Mouse (Mus musculus) frontal cortex, adult (tissue): ENCODE measurements around the gene Hoxc8.

Source experiments
- ATAC-seq: cut with Nextera tagmentation; 2 replicates; pipeline ENCODE4 v1.9.2; 2017; ENCODE audit warnings: mild to moderate bottlenecking, moderate library complexity, mixed read lengths; ENCODE audit not compliant: low TSS enrichment

The Hoxc8 gene

GRCm38 (mm10) chr15:102981379-102982288 is 8.8 kb upstream of the Hoxc8 start:
- no peak for ATAC-seq

DNA sequence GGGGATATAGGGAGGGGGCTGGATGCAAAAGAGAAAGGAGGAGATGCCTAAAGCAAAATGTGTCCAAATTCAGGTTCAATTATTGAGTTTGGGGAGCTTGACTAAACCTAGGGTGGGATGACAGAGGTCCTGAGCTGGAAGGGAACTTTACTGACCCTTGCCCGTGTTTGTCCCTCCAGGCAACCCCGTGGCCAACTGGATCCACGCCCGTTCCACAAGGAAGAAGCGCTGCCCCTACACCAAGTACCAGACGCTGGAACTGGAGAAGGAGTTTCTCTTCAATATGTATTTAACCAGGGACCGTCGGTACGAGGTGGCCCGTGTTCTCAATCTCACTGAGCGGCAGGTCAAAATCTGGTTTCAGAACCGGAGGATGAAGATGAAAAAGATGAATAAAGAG is 6.7 kb upstream of the Hoxc8 start:
- no peak for ATAC-seq

DNA sequence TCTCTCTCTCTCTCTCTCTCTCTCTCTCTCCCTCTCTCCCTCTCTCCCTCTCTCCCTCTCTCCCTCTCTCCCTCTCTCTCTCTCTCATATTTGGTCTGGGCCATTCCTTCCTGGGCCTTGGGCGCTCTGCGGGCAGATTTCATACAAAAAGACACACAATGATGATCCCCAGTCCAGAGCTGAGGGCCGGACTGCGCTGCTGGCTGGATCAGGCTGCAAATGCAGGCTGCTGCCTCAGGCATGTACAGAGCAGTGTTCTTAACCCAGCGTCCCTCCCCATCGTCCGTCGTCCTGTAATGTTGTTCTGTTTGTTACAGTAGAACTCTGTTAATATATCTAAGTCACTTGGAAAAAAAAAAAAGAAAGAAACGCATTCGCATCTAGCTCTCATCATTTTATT is 5.9 kb upstream of the Hoxc8 start:
- no peak for ATAC-seq

GRCm38 (mm10) chr15:102984925-102985324 is 5.5 kb upstream of the Hoxc8 start:
- ATAC-seq, result no peak

DNA sequence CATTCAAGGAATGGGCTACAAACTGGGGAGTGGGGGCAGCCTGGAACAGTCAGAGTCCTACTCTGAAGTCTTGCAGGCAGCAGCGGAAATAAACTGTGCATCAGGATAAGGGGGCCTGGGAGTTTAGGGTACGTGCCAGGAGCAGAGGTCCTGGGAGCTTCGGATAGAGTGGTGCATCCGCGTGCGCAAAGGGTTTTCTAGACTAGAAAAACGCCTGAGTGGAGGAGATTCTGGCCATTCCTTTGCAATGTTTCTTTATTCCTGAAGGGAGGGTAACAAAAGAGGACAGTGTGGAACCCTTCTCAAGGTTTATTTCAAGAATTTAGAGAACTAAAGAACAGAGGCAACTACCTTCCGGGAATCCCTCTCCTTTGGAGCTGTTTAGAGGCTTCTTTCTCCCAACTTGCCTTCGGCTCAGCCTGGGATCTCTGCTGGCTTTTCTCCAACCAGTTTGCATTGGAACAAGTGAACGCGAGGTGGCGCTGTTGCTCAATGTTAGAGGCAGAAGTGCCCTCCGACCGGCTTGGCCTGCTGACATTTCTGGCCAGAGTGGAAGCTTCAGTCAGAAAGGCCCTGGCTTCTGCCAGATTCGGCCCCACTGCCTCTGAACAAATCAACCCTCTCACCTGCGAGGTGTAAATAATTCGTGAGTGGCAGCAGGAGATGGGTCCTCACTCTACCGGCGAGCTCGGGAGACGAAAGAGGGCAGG is 3.1 kb upstream of the Hoxc8 start:
- 0 out of 2 replicates have a peak, but pooled peaks have one; percentile 47 for ATAC-seq

- ATAC-seq, result no peak
Observed at GRCm38 (mm10) chr15:102988078-102988477, 2.3 kb upstream of the Hoxc8 start.

DNA sequence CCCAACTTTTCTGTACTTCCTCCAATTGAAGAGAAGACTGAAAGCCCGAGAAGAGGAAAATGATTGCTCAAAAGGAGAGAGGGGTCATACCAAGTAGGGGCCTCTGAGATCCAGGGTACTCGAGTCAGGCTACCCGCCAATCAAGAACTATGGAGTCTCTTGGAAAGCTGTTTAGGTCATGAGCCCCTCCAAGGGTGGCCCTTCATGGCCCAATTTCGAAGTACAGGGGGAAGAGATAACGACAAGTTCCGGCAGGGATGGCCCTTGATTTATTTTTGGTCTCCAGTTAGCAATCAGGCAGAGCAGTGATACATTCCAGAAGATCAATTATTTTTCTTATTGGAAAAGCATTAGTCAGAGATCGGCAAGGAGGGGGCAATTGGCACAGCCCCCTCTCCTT is 1.4 kb downstream of the Hoxc8 start:
- ATAC-seq, result no peak

DNA sequence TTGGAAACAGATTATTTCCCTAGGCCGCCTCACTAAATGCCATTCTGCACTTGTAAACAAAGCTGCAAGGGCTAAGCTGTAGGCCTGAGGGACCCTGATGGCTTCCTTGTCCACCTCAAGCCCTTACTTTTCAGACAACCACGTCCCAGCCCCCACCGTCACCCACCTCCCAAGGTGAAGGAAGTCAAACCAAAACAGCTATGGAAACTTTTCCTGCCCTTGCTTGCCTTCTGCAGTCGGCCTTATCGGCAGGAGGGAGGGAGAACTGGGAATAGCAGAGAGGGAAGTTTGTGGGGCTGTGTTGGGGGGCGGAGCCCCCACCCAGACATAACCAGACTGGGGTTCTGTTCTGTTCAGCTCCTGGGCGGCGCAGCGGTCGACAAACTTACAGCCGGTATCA is 1.8 kb downstream of the Hoxc8 start:
- ATAC-seq, result no peak

DNA sequence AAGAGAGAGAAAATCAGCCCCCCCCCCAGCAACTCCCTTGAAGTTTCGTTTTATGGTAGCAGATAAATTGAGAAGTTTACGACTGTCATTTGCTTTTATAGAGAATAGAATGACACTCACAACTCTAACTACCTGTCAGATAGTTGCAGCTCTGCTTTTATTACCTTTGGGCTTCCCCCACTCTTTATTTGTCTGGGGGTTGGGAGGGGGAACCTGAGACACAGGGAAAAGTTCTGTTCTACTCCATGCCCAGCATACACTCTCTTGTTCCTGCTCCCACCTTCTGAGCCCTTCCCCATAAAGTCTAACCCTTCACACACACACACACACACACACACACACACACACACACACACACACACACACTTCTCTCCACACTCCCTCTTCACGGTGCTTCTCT is 2.5 kb downstream of the Hoxc8 start:
- ATAC-seq, result no peak

DNA sequence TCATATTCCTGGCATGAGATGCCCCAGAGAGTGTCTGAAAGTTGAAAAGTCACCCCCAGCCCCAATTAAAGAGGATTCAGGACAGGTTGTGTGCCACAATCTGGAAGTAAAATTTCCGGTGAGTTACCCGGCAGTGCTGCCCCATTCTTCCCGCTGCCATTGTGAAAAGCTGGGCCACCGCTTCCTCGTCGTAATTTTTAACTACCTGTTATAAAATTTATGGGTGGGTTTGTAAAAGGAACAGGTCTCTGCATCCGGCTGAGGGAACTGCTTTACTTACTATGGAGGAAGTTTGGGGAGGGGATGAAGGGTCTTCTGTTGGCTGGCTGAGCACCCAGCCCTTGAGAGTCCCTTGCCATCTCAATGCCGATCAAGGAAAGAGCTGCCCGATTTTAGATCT is 6.1 kb downstream of the Hoxc8 start:
- ATAC-seq, result no peak

DNA sequence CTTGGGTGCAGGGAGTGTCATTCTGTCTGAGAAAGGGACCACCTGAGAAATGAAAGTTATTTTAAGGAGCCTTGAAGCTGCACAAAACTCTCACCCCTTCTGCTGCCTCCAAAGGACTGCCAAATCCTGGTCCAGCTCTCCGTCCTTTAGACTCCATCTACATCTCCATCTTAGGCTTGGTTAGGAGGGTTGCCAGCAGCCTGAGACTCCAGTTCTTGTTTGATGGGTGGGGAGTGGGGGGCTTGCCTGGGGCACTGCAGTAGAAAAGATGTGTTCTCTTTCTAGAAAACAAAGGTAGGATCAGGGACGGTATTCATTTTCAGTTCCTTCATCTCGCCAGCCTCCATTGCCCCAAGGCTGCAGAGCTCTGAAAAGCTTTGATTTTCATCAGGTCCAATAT is 7.0 kb downstream of the Hoxc8 start:
- no peak for ATAC-seq

- no peak for ATAC-seq
Observed at GRCm38 (mm10) chr15:102997939-102998355, 7.5 kb downstream of the Hoxc8 start, which contains the start of gene Hoxc6. Gene Hoxc6, plus strand, starts transcription at chr15:102998257.

DNA sequence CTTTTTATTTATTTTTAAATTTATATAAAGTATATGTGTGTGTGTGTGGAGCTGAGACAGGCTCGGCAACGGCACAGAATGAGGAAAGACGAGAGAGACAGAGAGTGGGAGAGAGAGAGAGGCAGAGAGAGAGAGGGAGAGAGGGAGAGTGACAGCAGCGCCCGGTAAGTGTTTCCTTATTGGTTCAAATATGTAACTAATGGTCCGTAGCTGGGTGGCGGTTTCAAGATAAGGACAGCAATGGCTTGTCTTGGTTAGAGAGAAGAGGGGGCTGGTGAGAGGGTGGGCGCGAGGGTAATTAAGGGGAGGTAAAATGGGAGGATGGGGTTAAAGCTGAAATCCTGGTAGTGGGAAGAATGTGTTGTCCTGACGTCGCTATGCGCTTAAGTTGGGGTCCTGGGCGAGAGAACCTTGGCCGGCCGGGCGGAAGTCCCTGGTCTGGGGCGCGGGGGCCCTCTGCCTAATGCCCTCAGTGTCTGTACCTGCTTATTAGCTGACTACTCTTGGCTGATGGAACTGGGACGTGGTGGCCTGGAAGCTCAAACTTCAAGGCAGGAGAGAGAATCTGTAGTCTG is 8.3 kb downstream of the Hoxc8 start:
- ATAC-seq, result no peak

GRCm38 (mm10) chr15:102999183-102999831 is 8.9 kb downstream of the Hoxc8 start:
- ATAC-seq, result no peak

GRCm38 (mm10) chr15:102999955-103000354 is 9.5 kb downstream of the Hoxc8 start:
- ATAC-seq, result no peak

DNA sequence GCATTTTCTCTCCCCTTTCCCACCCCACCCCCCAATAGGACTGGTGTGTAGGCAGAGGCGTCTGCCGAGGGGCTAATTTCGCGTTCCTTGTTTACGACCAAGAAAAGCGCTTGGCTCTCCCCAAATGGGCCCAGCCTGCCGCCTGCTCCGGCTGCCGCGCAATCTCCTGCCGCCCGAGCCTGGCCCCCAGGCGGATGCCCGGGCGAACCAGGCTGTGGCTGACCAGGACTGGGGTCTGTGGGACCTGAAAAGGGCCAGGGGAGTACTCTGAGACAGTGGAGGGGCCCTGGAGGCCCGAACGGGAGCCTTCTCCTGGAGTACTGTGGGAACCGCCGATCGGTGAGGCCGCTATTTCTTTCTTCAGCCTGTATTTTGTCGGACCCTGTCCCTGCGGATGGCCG is 10.1 kb downstream of the Hoxc8 start:
- ATAC-seq, result no peak

- ATAC-seq, result no peak
Observed at GRCm38 (mm10) chr15:103001370-103001769, 11.0 kb downstream of the Hoxc8 start.

DNA sequence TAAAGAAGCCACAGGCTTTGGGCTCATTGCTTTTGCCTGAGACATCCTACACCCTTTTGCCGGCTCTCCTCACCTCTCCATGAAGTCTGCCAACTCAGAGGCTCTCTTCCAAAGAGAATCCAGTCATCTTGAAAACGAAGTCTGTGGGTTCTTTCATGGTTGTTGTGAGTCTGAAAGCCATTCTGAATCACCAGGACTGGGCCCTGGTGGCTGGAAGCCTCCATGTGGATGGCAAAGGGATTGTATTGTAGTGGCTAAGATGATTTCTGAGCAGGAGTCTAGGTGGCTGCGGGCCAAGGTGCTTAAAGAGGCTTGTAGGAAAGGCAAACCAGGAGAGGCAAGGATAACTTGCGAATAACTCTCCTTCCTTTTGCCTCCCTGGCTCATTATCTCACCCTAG is 11.7 kb downstream of the Hoxc8 start:
- no peak for ATAC-seq

GRCm38 (mm10) chr15:103002821-103003448 is 12.5 kb downstream of the Hoxc8 start:
- no peak for ATAC-seq

GRCm38 (mm10) chr15:103005308-103005707 is 14.9 kb downstream of the Hoxc8 start:
- no peak for ATAC-seq

DNA sequence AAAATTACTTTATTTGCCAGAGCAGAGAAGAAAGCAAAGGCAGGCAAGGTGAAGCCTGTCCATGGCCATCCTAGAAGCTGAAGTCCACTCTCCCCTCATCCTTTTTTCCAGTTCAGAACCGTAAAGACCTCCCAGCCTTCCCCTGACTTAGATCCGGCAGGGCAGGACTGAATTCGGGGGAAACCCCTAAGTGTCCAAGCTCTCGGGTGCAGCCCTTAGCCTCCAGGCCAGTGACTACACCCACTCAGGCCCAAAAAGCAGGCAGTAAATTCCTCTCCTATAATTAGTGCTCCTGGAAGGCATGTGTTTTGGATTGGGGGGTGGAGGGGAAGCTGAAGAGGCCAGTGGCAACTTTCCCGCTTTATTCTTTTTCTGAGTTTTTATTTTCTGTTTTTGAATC is 15.4 kb downstream of the Hoxc8 start:
- no peak for ATAC-seq

GRCm38 (mm10) chr15:103006326-103006725 is 15.9 kb downstream of the Hoxc8 start:
- ATAC-seq, result no peak
